Mouse (Mus musculus): ENCODE results near the gene Vps50. TPM values are rescaled to one million over a fixed set of nuclear protein-coding genes. Genes with fewer than 3 reads are reported as not detected.
"Not testable (repeated sequence)": the region's sequence is repeated elsewhere in the genome, so short reads cannot be mapped to it uniquely, and the experiment has no call there.

Gene Vps50
- polyA plus RNA-seq, 1 experiment = 1.6 TPM

GRCm38 (mm10) chr6:3512611-3513010 is 14.4 kb downstream of the Vps50 start:
- Histone ChIP-seq H3K27me3 (replicated peaks) (no peaks in the 10 kb centered on the region), H3K36me3 (replicated peaks; ENCODE audit: low read length) (peaks cover 6% of the 10 kb centered on the region), H3K4me1 (peaks cover 16% of the 10 kb centered on the region), H3K4me3 (replicated peaks) (peak overlapping the region; percentile 66), H3K9me3 (no peaks in the 10 kb centered on the region)
- TF ChIP-seq GATA1 (IDR thresholded peaks at IDR 0.05; ENCODE audit: borderline replicate concordance, low read length) (no peak), FLI1 (IDR thresholded peaks at IDR 0.05; ENCODE audit: low read length) (no peak)

GRCm38 (mm10) chr6:3528198-3528597 is 30.0 kb downstream of the Vps50 start:
- Histone ChIP-seq H3K4me1 (peaks cover 14% of the 10 kb centered on the region), H3K4me3 (replicated peaks) (no peak overlapping the region), H3K27me3 (replicated peaks) (no peaks in the 10 kb centered on the region), H3K9me3 (no peaks in the 10 kb centered on the region), H3K36me3 (replicated peaks; ENCODE audit: low read length) (peaks cover 10% of the 10 kb centered on the region)
- TF ChIP-seq GATA1 (IDR thresholded peaks at IDR 0.05; ENCODE audit: borderline replicate concordance, low read length) (no peak), FLI1 (IDR thresholded peaks at IDR 0.05; ENCODE audit: low read length) (no peak)

- H3K4me1 ChIP-seq = peaks cover 28% of the 10 kb centered on the region
- TF ChIP-seq GATA1 (IDR thresholded peaks at IDR 0.05; ENCODE audit: borderline replicate concordance, low read length) (no peak), FLI1 (IDR thresholded peaks at IDR 0.05; ENCODE audit: low read length) (no peak)
- H3K36me3 ChIP-seq (replicated peaks; ENCODE audit: low read length) = peaks cover 10% of the 10 kb centered on the region
- H3K27me3 ChIP-seq (replicated peaks) = no peaks in the 10 kb centered on the region
- H3K9me3 ChIP-seq = no peaks in the 10 kb centered on the region
- H3K4me3 ChIP-seq (replicated peaks) = no peak overlapping the region
Measured at GRCm38 (mm10) chr6:3531445-3531844, 33.3 kb downstream of the Vps50 start.

GRCm38 (mm10) chr6:3536048-3536447 is 37.9 kb downstream of the Vps50 start:
- TF ChIP-seq GATA1 (IDR thresholded peaks at IDR 0.05; ENCODE audit: borderline replicate concordance, low read length) = no peak
- no peak for TF ChIP-seq FLI1 (IDR thresholded peaks at IDR 0.05; ENCODE audit: low read length)
- Histone ChIP-seq H3K9me3 (no peaks in the 10 kb centered on the region), H3K4me3 (replicated peaks) (no peak overlapping the region), H3K4me1 (peaks cover 42% of the 10 kb centered on the region), H3K27me3 (replicated peaks) (no peaks in the 10 kb centered on the region), H3K36me3 (replicated peaks; ENCODE audit: low read length) (peaks cover 18% of the 10 kb centered on the region)

GRCm38 (mm10) chr6:3539470-3539869 is 41.3 kb downstream of the Vps50 start:
- TF ChIP-seq GATA1 (IDR thresholded peaks at IDR 0.05; ENCODE audit: borderline replicate concordance, low read length) (no peak), FLI1 (IDR thresholded peaks at IDR 0.05; ENCODE audit: low read length) (no peak)
- H3K27me3 ChIP-seq (replicated peaks) = no peaks in the 10 kb centered on the region
- H3K4me1 ChIP-seq = peaks cover 42% of the 10 kb centered on the region
- peaks cover 22% of the 10 kb centered on the region for H3K36me3 ChIP-seq (replicated peaks; ENCODE audit: low read length)
- H3K9me3 ChIP-seq = no peaks in the 10 kb centered on the region
- H3K4me3 ChIP-seq (replicated peaks) = no peak overlapping the region

- Histone ChIP-seq H3K27me3 (replicated peaks) (no peaks in the 10 kb centered on the region), H3K4me1 (peaks cover 8% of the 10 kb centered on the region), H3K4me3 (replicated peaks) (peak overlapping the region; percentile 31), H3K36me3 (replicated peaks; ENCODE audit: low read length) (peaks cover 31% of the 10 kb centered on the region), H3K9me3 (no peaks in the 10 kb centered on the region)
- no peak for TF ChIP-seq FLI1 (IDR thresholded peaks at IDR 0.05; ENCODE audit: low read length)
- TF ChIP-seq GATA1 (IDR thresholded peaks at IDR 0.05; ENCODE audit: borderline replicate concordance, low read length) = no peak
Measured at GRCm38 (mm10) chr6:3543862-3544261, 45.7 kb downstream of the Vps50 start.

GRCm38 (mm10) chr6:3544970-3545369 is 46.8 kb downstream of the Vps50 start:
- Histone ChIP-seq H3K9me3 (no peaks in the 10 kb centered on the region), H3K4me1 (peaks cover 10% of the 10 kb centered on the region), H3K27me3 (replicated peaks) (no peaks in the 10 kb centered on the region), H3K36me3 (replicated peaks; ENCODE audit: low read length) (peaks cover 30% of the 10 kb centered on the region), H3K4me3 (replicated peaks) (no peak overlapping the region)
- TF ChIP-seq GATA1 (IDR thresholded peaks at IDR 0.05; ENCODE audit: borderline replicate concordance, low read length) (no peak), FLI1 (IDR thresholded peaks at IDR 0.05; ENCODE audit: low read length) (no peak)

GRCm38 (mm10) chr6:3548959-3549358 is 50.8 kb downstream of the Vps50 start:
- Histone ChIP-seq H3K27me3 (replicated peaks) (no peaks in the 10 kb centered on the region), H3K4me1 (peaks cover 10% of the 10 kb centered on the region), H3K9me3 (no peaks in the 10 kb centered on the region), H3K36me3 (replicated peaks; ENCODE audit: low read length) (peaks cover 32% of the 10 kb centered on the region), H3K4me3 (replicated peaks) (no peak overlapping the region)
- TF ChIP-seq FLI1 (IDR thresholded peaks at IDR 0.05; ENCODE audit: low read length) = no peak
- no peak for TF ChIP-seq GATA1 (IDR thresholded peaks at IDR 0.05; ENCODE audit: borderline replicate concordance, low read length)

GRCm38 (mm10) chr6:3549992-3550391 is 51.8 kb downstream of the Vps50 start:
- Histone ChIP-seq H3K27me3 (replicated peaks) (no peaks in the 10 kb centered on the region), H3K9me3 (no peaks in the 10 kb centered on the region), H3K4me3 (replicated peaks) (no peak overlapping the region), H3K36me3 (replicated peaks; ENCODE audit: low read length) (peaks cover 30% of the 10 kb centered on the region), H3K4me1 (peaks cover 6% of the 10 kb centered on the region; the same call in 1 of the 2 replicates)
- TF ChIP-seq FLI1 (IDR thresholded peaks at IDR 0.05; ENCODE audit: low read length) (no peak), GATA1 (IDR thresholded peaks at IDR 0.05; ENCODE audit: borderline replicate concordance, low read length) (no peak)

- H3K4me3 ChIP-seq (replicated peaks); H3K4me1 ChIP-seq; H3K9me3 ChIP-seq; H3K27me3 ChIP-seq (replicated peaks): not testable (repeated sequence)
- peaks cover 22% of the 10 kb centered on the region for H3K36me3 ChIP-seq (replicated peaks; ENCODE audit: low read length)
Measured at GRCm38 (mm10) chr6:3552681-3553080, 54.5 kb downstream of the Vps50 start.

GRCm38 (mm10) chr6:3557177-3557576 is 59.0 kb downstream of the Vps50 start:
- Histone ChIP-seq H3K4me3 (replicated peaks) (no peak overlapping the region), H3K9me3 (no peaks in the 10 kb centered on the region), H3K36me3 (replicated peaks; ENCODE audit: low read length) (peaks cover 16% of the 10 kb centered on the region), H3K4me1 (peaks cover 4% of the 10 kb centered on the region; the same call in 1 of the 2 replicates), H3K27me3 (replicated peaks) (no peaks in the 10 kb centered on the region)
- TF ChIP-seq GATA1 (IDR thresholded peaks at IDR 0.05; ENCODE audit: borderline replicate concordance, low read length) (no peak), FLI1 (IDR thresholded peaks at IDR 0.05; ENCODE audit: low read length) (no peak)

Measured in megakaryocyte, embryonic 14.5 days (primary cell).